Mouse (Mus musculus) brain, embryonic 18.5 days (tissue): ENCODE measurements around the gene Fam168b.

Experiments
- DNase-seq: peaks from one replicate; pipeline ENCODE4 v3.0.0-alpha.2; 2012; ENCODE audit warnings: low read depth, low spot score

Gene Fam168b

GRCm38 (mm10) chr1:34812407-34813247 lies 30.2 kb downstream of the Fam168b start:
- no peak for DNase-seq

GRCm38 (mm10) chr1:34811581-34811980 lies 31.3 kb downstream of the Fam168b start:
- DNase-seq = no peak

- no peak for DNase-seq
These were observed 31.8 kb downstream of the Fam168b start for GRCm38 (mm10) chr1:34811035-34811434.

- no peak for DNase-seq
These were observed 32.6 kb downstream of the Fam168b start for GRCm38 (mm10) chr1:34810293-34810692.

- no peak for DNase-seq
These were observed 34.4 kb downstream of the Fam168b start for GRCm38 (mm10) chr1:34808445-34808844.

GRCm38 (mm10) chr1:34805931-34806520 lies 36.8 kb downstream of the Fam168b start:
- no peak for DNase-seq

- no peak for DNase-seq
These were observed 38.0 kb downstream of the Fam168b start for GRCm38 (mm10) chr1:34804863-34805262.

- DNase-seq = no peak
These were observed 40.6 kb downstream of the Fam168b start for GRCm38 (mm10) chr1:34802290-34802642.

GRCm38 (mm10) chr1:34801616-34802289 lies 41.1 kb downstream of the Fam168b start:
- DNase-seq = peak; percentile 36

- no peak for DNase-seq
These were observed 43.7 kb downstream of the Fam168b start for GRCm38 (mm10) chr1:34799140-34799539.

GRCm38 (mm10) chr1:34793304-34794300 lies 49.3 kb downstream of the Fam168b start:
- DNase-seq = peak; percentile 67

- no peak for DNase-seq
These were observed 59.2 kb downstream of the Fam168b start for GRCm38 (mm10) chr1:34783538-34784161.

- no peak for DNase-seq
These were observed 67.0 kb downstream of the Fam168b start for GRCm38 (mm10) chr1:34775870-34776269.

GRCm38 (mm10) chr1:34768875-34769274 lies 74.0 kb downstream of the Fam168b start:
- DNase-seq = no peak

GRCm38 (mm10) chr1:34767851-34768250 lies 75.0 kb downstream of the Fam168b start:
- no peak for DNase-seq

- DNase-seq = no peak
These were observed 76.0 kb downstream of the Fam168b start for GRCm38 (mm10) chr1:34766899-34767298.
